Mouse (Mus musculus): ENCODE measurements around the gene Mrrf.
A peak's percentile ranks its signal among the peaks of the same experiment; 100 is the strongest.

Gene Mrrf

GRCm38 (mm10) chr2:36201756-36202610 is 65.8 kb downstream of the Mrrf start:
- DNase-seq, result peak in 1 of 2 experiments; percentile 21

DNA sequence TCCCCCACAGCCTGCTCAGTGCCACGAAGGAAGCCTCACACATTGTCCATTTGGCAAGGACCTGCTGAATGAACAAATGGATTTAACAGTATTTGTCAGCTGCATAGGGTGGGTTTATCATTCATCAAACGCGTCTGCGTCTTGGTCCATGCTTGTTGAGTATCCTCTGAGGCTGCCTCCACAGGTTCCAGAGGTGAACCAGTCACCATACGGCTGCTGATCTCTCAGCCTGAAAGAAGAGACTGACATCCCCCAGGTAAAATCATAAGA is 66.4 kb downstream of the Mrrf start:
- no peak for DNase-seq

DNA sequence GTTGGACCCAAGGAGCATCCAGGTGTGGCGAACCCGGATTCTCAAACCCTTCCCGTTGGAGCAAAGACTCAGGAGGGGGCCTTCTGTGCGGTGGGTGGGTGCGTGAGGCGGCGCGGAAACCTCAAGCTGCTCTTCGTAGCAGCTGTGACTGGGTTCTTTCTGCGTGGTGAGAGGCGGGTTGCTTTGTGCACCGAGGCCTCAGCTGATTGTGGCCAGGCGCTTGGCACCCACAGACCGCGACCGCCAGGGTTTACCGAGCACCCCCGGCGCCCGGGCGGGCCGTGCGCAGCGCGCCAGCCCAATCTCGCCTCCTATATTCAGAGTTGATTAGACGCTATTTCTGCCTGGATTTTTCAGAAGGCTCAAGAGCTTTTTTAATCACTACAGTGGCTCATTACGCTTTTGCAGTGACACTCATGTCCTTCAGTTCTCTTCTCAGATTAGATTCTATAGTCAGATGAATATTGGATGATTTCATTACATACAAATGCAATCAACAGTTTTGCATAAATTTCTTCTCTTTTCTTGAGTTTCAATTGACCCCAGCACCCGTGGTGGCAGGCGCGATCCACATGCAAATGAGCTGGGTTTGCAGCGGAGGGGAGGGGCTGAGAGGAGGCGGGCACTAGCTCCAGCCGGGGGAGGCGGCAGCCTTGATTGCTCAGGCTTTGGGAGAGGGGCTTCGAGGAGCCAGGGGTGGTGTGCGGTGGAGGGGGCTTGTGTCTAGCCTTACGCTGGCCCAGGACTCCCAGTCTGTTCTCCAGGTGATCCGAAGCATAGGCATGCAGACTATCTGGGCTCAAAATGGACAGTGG is 67.0 kb downstream of the Mrrf start:
- DNase-seq, result peak; percentile 45 to 53

DNA sequence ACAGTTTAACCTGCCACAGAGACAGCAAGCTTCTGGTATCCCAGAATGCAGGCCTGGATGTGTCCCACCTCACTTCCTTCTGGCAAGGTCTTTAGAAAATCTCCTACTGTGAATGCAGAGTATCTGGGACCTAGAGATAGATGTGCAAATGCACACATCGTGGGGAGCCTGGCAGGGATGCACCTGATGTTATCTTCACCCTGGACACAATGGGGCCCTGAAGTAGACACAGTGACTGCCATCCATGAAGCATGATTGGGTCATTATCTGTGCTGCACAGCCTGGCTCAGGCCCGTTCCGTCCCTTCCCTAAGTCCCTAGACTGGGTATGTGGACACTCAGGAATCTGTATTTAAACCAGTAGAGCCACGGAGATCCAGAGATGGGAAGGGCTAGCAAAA is 68.4 kb downstream of the Mrrf start:
- no peak for DNase-seq

DNA sequence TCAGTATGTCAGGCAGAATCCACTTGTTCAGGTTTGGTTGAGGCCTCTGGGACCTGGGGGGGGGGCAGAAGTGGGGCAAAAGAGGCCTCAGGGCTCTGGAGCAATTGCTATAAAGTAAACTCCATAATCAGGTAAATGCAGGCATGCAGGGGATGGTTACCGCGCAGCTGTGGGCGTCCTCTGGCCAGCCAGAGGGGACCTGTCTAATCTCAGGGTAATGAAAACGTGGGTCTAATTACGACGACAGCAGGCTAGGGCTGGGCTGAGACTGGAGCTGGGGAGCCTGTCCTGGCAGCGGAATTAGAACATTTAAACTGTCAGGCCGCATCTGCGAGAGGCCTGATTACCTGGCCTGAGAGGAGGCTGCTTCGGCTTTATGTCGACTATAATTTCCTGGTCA is 70.9 kb downstream of the Mrrf start:
- no peak for DNase-seq

GRCm38 (mm10) chr2:36210796-36211195 is 74.6 kb downstream of the Mrrf start:
- DNase-seq, result no peak

DNA sequence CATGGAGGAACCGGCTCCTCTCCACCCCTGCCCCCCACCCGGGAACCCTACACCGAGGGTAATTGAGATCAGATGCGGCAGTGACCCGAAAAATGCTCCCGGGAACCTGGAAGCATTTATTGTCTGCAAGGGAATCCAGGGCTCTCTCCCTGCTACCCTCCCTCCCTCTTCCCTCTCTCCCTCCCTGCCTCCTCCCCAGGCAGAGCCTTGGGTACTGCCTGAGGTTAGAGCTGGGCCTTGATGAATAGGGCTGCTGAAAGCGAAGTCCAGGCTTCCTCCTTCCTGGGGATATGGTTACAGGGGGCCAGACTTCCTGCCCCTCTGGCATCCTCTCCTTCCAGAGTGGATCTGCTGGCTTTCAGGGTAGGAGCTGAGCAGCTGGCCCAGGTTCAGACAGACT is 75.6 kb downstream of the Mrrf start:
- no peak for DNase-seq

- DNase-seq, result peak in 1 of 2 experiments; percentile 32
These were observed 76.9 kb downstream of the Mrrf start for GRCm38 (mm10) chr2:36213108-36213507.

- DNase-seq, result peak; percentile 91 to 92
These were observed 77.8 kb downstream of the Mrrf start for GRCm38 (mm10) chr2:36214023-36214422.

DNA sequence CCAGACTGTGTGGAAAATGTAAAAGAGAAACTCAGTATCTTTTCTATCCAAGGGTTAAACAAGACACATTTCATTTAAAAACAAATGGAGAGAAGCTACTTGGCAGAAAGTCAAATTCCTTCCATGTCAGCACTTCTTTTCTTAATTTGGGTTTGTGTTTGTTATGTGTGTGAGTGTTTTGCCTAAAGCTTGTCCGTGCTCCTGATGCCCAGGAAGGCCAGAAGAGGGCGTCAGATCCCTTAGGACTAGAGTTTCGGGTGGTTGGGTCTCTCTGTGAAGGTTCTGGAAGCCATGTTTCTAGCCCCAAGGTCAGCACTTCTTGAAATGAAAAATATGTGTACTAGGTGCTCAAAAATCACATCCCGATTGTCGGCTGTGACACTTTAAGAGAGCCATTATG is 78.2 kb downstream of the Mrrf start:
- peak in 1 of 2 experiments; percentile 52 for DNase-seq

DNA sequence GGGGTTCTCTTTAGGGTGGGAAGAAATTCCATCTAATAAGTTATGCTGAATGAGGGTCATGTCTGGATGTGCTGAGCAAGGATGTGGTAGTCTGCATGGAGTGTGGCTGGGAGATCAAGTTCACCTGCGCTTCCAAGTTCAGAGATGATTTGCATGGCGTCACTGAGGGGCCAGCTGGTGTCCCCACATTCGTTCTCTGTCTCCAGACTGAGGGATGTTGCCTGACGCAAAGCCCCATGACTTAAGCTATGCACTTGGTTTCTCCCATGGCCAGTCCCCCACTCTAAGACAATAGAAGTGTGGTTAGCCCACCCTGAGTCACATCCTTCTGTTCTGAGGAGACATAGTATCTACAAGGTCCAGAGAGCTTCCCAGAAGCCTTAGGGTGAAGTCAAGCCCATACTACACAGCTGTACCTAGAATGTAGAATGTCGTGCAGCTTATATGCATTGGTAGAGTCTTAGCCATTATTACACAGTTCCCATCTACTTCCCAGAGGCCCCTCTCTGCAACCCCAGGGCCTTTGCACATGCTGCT is 79.1 kb downstream of the Mrrf start:
- no peak for DNase-seq

GRCm38 (mm10) chr2:36216546-36216945 is 80.4 kb downstream of the Mrrf start:
- no peak for DNase-seq

GRCm38 (mm10) chr2:36216953-36217573 is 80.9 kb downstream of the Mrrf start:
- no peak for DNase-seq

DNA sequence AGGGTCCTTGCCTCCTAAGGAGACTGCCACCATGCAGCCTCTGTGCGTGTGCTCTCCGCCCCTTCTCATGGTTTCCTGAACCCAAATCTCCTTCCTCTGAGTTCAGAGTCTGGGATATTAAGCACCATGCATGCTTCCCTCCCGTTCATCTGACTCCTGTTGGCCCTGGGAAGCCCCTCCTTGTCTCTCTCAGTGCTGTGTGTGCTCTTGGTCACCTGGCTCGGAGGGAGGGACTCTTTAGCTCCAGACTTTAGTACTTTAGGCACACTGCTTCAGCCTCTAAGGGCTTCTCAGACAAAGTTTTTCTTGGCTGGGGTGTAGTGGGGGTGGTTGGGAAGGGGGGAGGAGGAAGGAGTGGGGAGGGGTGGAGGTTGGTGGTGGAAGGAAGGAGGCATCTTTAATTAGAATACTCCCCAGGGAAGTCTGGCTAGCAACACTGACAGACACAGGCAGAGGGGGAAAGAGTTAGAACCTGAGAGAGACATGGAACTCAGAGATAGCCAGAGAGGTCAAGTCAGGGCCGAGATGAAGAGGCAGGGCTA is 81.6 kb downstream of the Mrrf start:
- DNase-seq, result no peak

DNA sequence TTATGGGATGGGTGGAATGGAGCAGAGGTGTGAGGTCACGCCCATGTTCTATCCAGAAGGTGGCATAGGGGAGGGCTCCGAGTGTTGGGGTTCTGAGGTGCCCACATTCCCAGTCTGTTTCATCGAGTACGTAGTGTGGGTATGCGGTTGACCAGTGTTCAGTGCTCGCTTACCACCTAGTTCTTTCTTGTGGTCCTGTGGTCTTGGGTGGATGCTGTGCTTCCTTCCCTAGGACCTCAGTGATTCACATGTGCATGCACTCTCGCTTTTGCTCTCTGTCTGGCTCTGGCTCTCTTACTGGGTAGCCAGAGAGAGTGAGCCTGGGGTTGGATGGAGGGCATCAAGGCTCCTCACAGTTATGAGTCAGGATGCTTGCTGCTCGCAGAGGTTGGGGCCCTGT is 83.9 kb downstream of the Mrrf start:
- no peak for DNase-seq

DNA sequence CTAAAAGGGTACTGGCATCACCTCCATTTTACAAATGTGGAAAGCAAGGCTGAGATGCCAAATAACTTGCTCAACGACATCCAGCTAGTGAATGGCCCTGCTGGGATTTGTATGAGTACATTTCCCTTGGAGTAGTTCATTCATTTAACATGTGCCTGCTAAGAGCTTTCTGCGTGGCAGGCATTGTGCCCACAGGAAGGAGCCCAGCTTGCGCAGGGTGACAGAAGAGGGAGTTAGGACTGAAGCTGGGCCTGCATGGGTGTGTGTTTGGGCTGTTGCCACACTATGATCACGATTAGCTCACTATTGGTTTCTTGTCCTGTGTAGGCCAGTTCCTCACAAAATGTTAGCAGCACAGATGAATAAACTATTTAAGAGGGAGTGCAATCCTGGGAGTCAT is 84.7 kb downstream of the Mrrf start:
- no peak for DNase-seq

- DNase-seq, result no peak
These were observed 86.1 kb downstream of the Mrrf start for GRCm38 (mm10) chr2:36222168-36222848.

- DNase-seq, result peak; percentile 45 to 68
These were observed 87.2 kb downstream of the Mrrf start for GRCm38 (mm10) chr2:36223436-36223835.

DNA sequence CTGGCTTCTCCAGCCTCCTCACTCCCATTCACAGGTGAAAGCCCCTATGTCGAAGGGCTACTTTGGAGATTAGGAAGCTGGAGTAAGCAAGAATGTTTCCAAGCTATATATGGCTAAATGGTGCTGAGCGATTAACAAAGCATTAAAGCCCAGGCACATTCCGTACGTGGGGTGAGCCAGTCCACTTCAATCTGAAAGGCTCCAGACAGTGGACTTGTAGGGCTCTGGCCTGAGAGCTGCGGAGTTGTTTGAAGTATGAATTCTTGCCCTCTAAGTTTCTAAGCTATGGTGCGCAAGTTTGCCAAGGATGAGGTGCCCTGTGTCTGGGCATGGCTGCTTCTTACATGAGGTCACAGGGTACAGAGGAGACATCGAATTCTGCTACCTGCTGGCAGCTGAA is 88.0 kb downstream of the Mrrf start:
- no peak for DNase-seq

DNA sequence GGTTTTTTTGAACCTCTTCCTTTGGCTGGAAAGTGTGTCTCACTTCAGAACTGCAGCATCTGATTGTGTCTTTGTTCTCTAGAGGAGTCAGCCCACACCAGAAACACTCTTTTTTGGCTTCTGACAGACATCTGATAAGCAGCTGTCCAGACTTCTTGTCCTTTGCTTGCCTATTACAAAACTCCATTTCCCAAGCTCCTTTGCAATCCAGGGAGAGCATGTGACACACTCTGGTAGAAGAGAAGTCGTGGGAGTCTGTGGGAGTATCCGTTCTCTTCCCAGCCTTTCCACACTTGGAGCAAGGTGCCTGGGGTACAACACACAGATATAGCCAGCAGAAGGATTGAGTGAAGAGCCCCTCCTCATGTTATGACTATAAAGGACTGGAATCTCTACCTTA is 88.4 kb downstream of the Mrrf start:
- no peak for DNase-seq

DNA sequence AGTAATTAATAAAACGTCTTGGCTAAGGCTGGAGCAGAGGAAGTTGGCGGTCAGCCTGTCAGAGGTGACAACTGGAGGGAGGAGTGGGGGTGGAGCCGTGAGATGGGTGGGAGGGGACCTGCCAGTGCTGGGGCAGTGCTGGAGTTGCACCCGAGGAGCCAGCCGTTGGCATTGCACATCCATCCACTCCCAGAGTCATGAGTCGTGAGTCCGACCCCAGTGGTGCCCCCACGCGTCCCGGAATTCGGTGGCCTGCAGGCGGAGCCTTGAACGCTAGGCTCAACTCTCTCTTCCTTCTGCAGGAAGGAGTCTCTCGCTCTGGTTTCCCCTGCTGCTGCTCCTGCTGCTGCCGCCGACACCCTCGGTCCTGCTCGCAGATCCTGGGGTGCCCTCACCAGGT is 94.2 kb downstream of the Mrrf start, which contains the start of gene Ptgs1:
Gene Ptgs1 (plus strand): TSS at position 61 of the 400 bp plus-strand sequence.
- peak in 1 of 2 experiments; percentile 46 for DNase-seq

GRCm38 (mm10) chr2:36230967-36231366 is 94.8 kb downstream of the Mrrf start:
- no peak for DNase-seq

Data from cerebellum, postnatal 14 days (tissue).